Mouse (Mus musculus) ES-E14 (cell line): ENCODE measurements around the gene Adamtsl5. TPM values are rescaled to one million over a fixed set of nuclear protein-coding genes. Genes with fewer than 3 reads are reported as not detected.

Experiments used
- DNase-seq: peaks from one replicate; pipeline ENCODE4 v3.0.0-alpha.2; 2013; ENCODE audit warnings: low read depth, low spot score
- H3K27ac ChIP-seq: 2 replicates; pipeline ENCODE4 v1.5.1; 2012; ENCODE audit warnings: low read depth, mild to moderate bottlenecking, low read length, moderate library complexity, mixed read lengths; ENCODE audit not compliant: poor library complexity, insufficient read depth, severe bottlenecking
- H3K36me3 ChIP-seq: 2 replicates; pipeline ENCODE4 v1.6.1; 2012; ENCODE audit warnings: mild to moderate bottlenecking, low read length, moderate library complexity, mixed read lengths; ENCODE audit not compliant: control insufficient read depth, poor library complexity, insufficient read depth, severe bottlenecking
- H3K4me1 ChIP-seq, 2 experiments: fragments of 150-350 bp in 1 of 2; sonication (generic) in 1 of 2; 2 replicates each; pipeline ENCODE4 v1.6.1; 2012; ENCODE audit warnings: low read length in 2 of 2, mild to moderate bottlenecking in 1 of 2, mixed read lengths in 1 of 2; ENCODE audit not compliant: control insufficient read depth in 2 of 2, insufficient read depth in 2 of 2, poor library complexity in 1 of 2
- H3K4me3 ChIP-seq, 2 experiments: fragments of 150-350 bp in 1 of 2; sonication (generic) in 1 of 2; 2 replicates each; pipeline ENCODE4 v1.5.1; 2012; ENCODE audit warnings: low read length in 2 of 2, low read depth in 1 of 2, mild to moderate bottlenecking in 1 of 2, mixed read lengths in 1 of 2; ENCODE audit not compliant: insufficient read depth in 1 of 2, poor library complexity in 1 of 2, severe bottlenecking in 1 of 2
- H3K9ac ChIP-seq: 2 replicates; pipeline ENCODE4 v1.6.1; 2012; ENCODE audit warnings: low read depth, mild to moderate bottlenecking, low read length, mixed read lengths; ENCODE audit not compliant: poor library complexity, insufficient read depth, severe bottlenecking
- H3K9me3 ChIP-seq: fragments of 150-350 bp; sonication (generic); 2 replicates; pipeline ENCODE4 v1.6.1; 2012; ENCODE audit warnings: low read depth, mild to moderate bottlenecking, low read length; ENCODE audit not compliant: control insufficient read depth, insufficient read depth
- CHD2 ChIP-seq: IDR thresholded peaks from 2 replicates; pipeline ENCODE4 v1.6.1; 2014; ENCODE audit warnings: mild to moderate bottlenecking, low read depth, low read length, inconsistent platforms
- HCFC1 ChIP-seq: IDR thresholded peaks from 2 replicates; pipeline ENCODE4 v1.6.1; 2012; ENCODE audit warnings: low read length, inconsistent platforms, borderline replicate concordance; ENCODE audit not compliant: insufficient read depth
- MAFK ChIP-seq: IDR thresholded peaks from 2 replicates; pipeline ENCODE4 v1.6.1; 2014; ENCODE audit warnings: mild to moderate bottlenecking, low read depth, low read length, inconsistent platforms; ENCODE audit not compliant: insufficient read depth
- ZC3H11A ChIP-seq: IDR thresholded peaks from 2 replicates; pipeline ENCODE4 v1.6.1; 2012; ENCODE audit warnings: low read depth, mild to moderate bottlenecking, inconsistent platforms, low read length, borderline replicate concordance
- ZNF384 ChIP-seq: IDR thresholded peaks from 2 replicates; pipeline ENCODE4 v1.6.1; 2012; ENCODE audit warnings: low read depth, low read length, inconsistent platforms
- in situ Hi-C, 2 experiments: fragments of 600-800 bp; cut with MboI; formaldehyde crosslinking; loops; one replicate each; pipeline ENCODE4 v1.15.1; 2025; ENCODE audit warnings: low sequenced_read_pairs in 2 of 2, inconsistent platforms in 1 of 2; ENCODE audit not compliant: unreplicated experiment in 2 of 2
- total RNA-seq: library from RNA; depleted of rRNA; stranded (reverse); fragments of 300-350 nt; gene quantifications from 2 replicates; pipeline ENCODE4 v1.2.3, GENCODE M21; 2012

Gene Adamtsl5
- total RNA-seq, 1 experiment = 2.4 TPM

GRCm38 (mm10) chr10:80297526-80298133 is 50.6 kb downstream of the Adamtsl5 start:
- TF ChIP-seq HCFC1 (no peak), ZC3H11A (no peak), CHD2 (no peak), MAFK (no peak), ZNF384 (no peak)
- Histone ChIP-seq H3K4me3 (no peak overlapping the region), H3K36me3 (peaks cover 25% of the 10 kb centered on the region), H3K4me1 (peaks cover 0 to 15% of the 10 kb centered on the region in 2 experiments; a peak in 2 of 4 replicates), H3K9me3 (no peaks in the 10 kb centered on the region), H3K9ac (no peak overlapping the region), H3K27ac (no peak overlapping the region)
- in situ Hi-C loops = no loop called here
- DNase-seq = no peak

GRCm38 (mm10) chr10:80296824-80297223 is 51.4 kb downstream of the Adamtsl5 start:
- Histone ChIP-seq H3K9ac (no peak overlapping the region), H3K4me1 (peaks cover 0 to 16% of the 10 kb centered on the region in 2 experiments; a peak in 2 of 4 replicates), H3K36me3 (peaks cover 26% of the 10 kb centered on the region), H3K4me3 (no peak overlapping the region), H3K9me3 (no peaks in the 10 kb centered on the region), H3K27ac (no peak overlapping the region)
- in situ Hi-C loops = no loop called here
- no peak for TF ChIP-seq HCFC1
- no peak for TF ChIP-seq CHD2
- TF ChIP-seq ZNF384 = no peak
- no peak for TF ChIP-seq ZC3H11A
- TF ChIP-seq MAFK = no peak
- DNase-seq = no peak

GRCm38 (mm10) chr10:80295618-80296425 is 52.4 kb downstream of the Adamtsl5 start, which contains the start of gene Apc2:
TSS of gene Apc2 (plus strand) at chr10:80295977.
- Histone ChIP-seq H3K9me3 (no peaks in the 10 kb centered on the region), H3K4me1 (peaks cover 0 to 17% of the 10 kb centered on the region in 2 experiments; a peak in 2 of 4 replicates), H3K4me3 (peak within 1 kb of the TSS; percentile 43 to 48), H3K9ac (no peak within 1 kb of the TSS; the same call in 1 of the 2 replicates), H3K36me3 (peaks cover 26% of the 10 kb centered on the region), H3K27ac (no peak within 1 kb of the TSS)
- DNase-seq = peak; percentile 66
- TF ChIP-seq ZNF384 (no peak), CHD2 (no peak), MAFK (no peak), ZC3H11A (no peak), HCFC1 (no peak)
- in situ Hi-C loops = no loop called here

- Histone ChIP-seq H3K4me1 (peaks cover 0 to 17% of the 10 kb centered on the region in 2 experiments; a peak in 2 of 4 replicates), H3K4me3 (no peak overlapping the region), H3K9ac (peak overlapping the region; percentile 99; the same call in 1 of the 2 replicates), H3K36me3 (peaks cover 26% of the 10 kb centered on the region), H3K9me3 (no peaks in the 10 kb centered on the region), H3K27ac (no peak overlapping the region)
- DNase-seq = no peak
- in situ Hi-C loops = no loop called here
- TF ChIP-seq CHD2 (0 out of 2 replicates have a peak, but pooled peaks have one; percentile 7), HCFC1 (no peak), MAFK (no peak)
Measured at GRCm38 (mm10) chr10:80294788-80295303, 53.4 kb downstream of the Adamtsl5 start.
